Mouse (Mus musculus): Measurements from ENCODE around the gene Pdgfd. TPM values are rescaled to one million over a fixed set of nuclear protein-coding genes. Genes with fewer than 3 reads are reported as not detected.

Gene Pdgfd
- total RNA-seq, 2 experiments from 2014 or later, result 1.5 to 1.6 TPM

Other genes starting within 250 kb of the Pdgfd start
- not detected for gene Ddi1, start 101.3 kb downstream of the Pdgfd start, total RNA-seq (2021)

All from left cerebral cortex, postnatal 4 days (tissue).